Mouse (Mus musculus): ENCODE data around the gene Tjap1.

DNA sequence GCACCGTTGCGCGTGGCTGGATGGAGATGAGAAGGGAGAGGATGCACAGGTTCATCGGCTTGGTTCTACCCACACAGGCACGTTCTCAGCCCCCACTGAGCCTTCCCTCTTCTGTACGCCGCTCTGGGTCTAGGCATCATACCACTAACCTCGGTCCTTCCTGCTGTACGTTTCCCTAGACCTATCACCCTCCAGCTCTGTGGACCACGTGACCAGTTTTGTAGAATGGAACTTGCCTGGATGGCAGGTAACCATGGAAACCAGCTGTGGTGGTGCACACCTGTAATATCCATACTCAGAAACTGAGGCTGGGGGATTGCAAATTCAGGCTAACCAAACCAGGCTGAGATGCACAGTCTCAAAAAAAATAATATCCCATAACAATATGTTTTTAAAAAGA is 27.7 kb upstream of the Tjap1 start:
- TF ChIP-seq CTCF (IDR thresholded peaks at IDR 0.05; ENCODE audit: low read depth) (no peak), EP300 (IDR thresholded peaks at IDR 0.05; ENCODE audit: low read depth) (no peak)

All from liver, postnatal 0 days (tissue).